Mouse (Mus musculus) heart, adult 2 months (tissue): Measurements from ENCODE around the gene Khdc1c.

Experiments
- CTCF ChIP-seq: fragments of 200-600 bp; IDR thresholded peaks from 2 replicates; pipeline ENCODE4 v1.8.1; 2022; ENCODE audit warnings: antibody characterized with exemption, mild to moderate bottlenecking, moderate library complexity
- EP300 ChIP-seq: fragments of 200-500 bp; IDR thresholded peaks from 2 replicates; pipeline ENCODE4 v1.6.1; 2011; ENCODE audit warnings: low read depth, low read length, control low read depth; ENCODE audit not compliant: insufficient read depth
- POLR2A ChIP-seq: fragments of 200-500 bp; IDR thresholded peaks from 2 replicates; pipeline ENCODE4 v1.6.1; 2011; ENCODE audit warnings: mild to moderate bottlenecking, low read depth, low read length, control low read depth; ENCODE audit not compliant: insufficient read depth

- TF ChIP-seq POLR2A = no peak
- TF ChIP-seq EP300 = no peak
- TF ChIP-seq CTCF = no peak
Observed at GRCm38 (mm10) chr1:21349341-21349740, 18.8 kb upstream of the Khdc1c start, which contains the start of gene Khdc1a.
